Mouse (Mus musculus) kidney, adult 11 months (tissue): Measurements from ENCODE around the gene Cx3cl1.

Source experiments
- DNase-seq: peaks from one replicate; pipeline ENCODE4 v3.0.0; 2022

Gene Cx3cl1

GRCm38 (mm10) chr8:94803551-94803950, 31.7 kb downstream of the Cx3cl1 start:
- DNase-seq: no peak

- DNase-seq: no peak
Measured at GRCm38 (mm10) chr8:94804546-94805340, 32.9 kb downstream of the Cx3cl1 start.

- DNase-seq: no peak
Measured at GRCm38 (mm10) chr8:94805811-94806210, 34.0 kb downstream of the Cx3cl1 start.

- peak; percentile 40 for DNase-seq
Measured at GRCm38 (mm10) chr8:94807506-94807905, 35.7 kb downstream of the Cx3cl1 start.

GRCm38 (mm10) chr8:94808372-94808771, 36.6 kb downstream of the Cx3cl1 start:
- DNase-seq: no peak

GRCm38 (mm10) chr8:94810153-94810552, 38.3 kb downstream of the Cx3cl1 start, which contains the start of gene Ccl17:
Gene Ccl17, plus strand, starts transcription at chr8:94810453.
- no peak for DNase-seq

GRCm38 (mm10) chr8:94810855-94811254, 39.0 kb downstream of the Cx3cl1 start:
- no peak for DNase-seq

GRCm38 (mm10) chr8:94811654-94812053, 39.8 kb downstream of the Cx3cl1 start:
- no peak for DNase-seq

GRCm38 (mm10) chr8:94812645-94813098, 40.9 kb downstream of the Cx3cl1 start:
- peak; percentile 80 for DNase-seq

- no peak for DNase-seq
Measured at GRCm38 (mm10) chr8:94814556-94814955, 42.7 kb downstream of the Cx3cl1 start.

GRCm38 (mm10) chr8:94817933-94818332, 46.1 kb downstream of the Cx3cl1 start:
- DNase-seq: no peak

- DNase-seq: no peak
Measured at GRCm38 (mm10) chr8:94819671-94820179, 47.9 kb downstream of the Cx3cl1 start.

- peak; percentile 81 for DNase-seq
Measured at GRCm38 (mm10) chr8:94820553-94820952, 48.7 kb downstream of the Cx3cl1 start.

GRCm38 (mm10) chr8:94821381-94821780, 49.6 kb downstream of the Cx3cl1 start:
- DNase-seq: no peak

- peak; percentile 60 for DNase-seq
Measured at GRCm38 (mm10) chr8:94822637-94823560, 51.1 kb downstream of the Cx3cl1 start.

- no peak for DNase-seq
Measured at GRCm38 (mm10) chr8:94825170-94825569, 53.4 kb downstream of the Cx3cl1 start.

GRCm38 (mm10) chr8:94826210-94826609, 54.4 kb downstream of the Cx3cl1 start:
- DNase-seq: no peak

- DNase-seq: no peak
Measured at GRCm38 (mm10) chr8:94828284-94828683, 56.5 kb downstream of the Cx3cl1 start.
